Mouse (Mus musculus) olfactory bulb, adult 2 months (tissue): Measurements from ENCODE around the gene Rab30.

Source experiments
- CTCF ChIP-seq: fragments of 200-500 bp; IDR thresholded peaks from 2 replicates; pipeline ENCODE4 v1.5.1; 2012; ENCODE audit warnings: low read depth, mild to moderate bottlenecking, low read length, moderate library complexity; ENCODE audit not compliant: insufficient read depth
- POLR2A ChIP-seq: fragments of 200-500 bp; IDR thresholded peaks from 2 replicates; pipeline ENCODE4 v1.6.1; 2012; ENCODE audit warnings: mild to moderate bottlenecking, low read depth, low read length, moderate library complexity; ENCODE audit not compliant: insufficient read depth

DNA sequence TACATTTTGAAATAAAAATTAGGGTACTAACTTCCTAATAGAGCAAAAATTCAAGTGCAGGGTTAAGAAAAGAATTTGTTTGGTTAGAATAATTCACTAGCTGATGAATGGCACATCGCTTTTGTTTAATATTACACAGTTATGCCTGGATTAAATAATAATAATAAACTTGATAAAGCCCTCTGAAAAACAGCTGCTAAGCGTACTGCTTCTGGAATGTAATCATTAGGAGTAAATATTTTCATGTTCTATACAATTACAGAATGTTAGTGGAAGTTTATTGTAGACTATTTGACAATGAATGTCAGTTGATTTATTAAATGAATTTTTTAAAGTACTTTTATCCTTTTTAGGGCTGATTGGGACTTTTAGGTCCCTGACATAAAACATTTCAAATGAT, 100.9 kb downstream of the Rab30 start:
- TF ChIP-seq CTCF (no peak), POLR2A (no peak)
